Mouse (Mus musculus): ENCODE data around the gene Scamp2. TPM values are rescaled to one million over a fixed set of nuclear protein-coding genes. Genes with fewer than 3 reads are reported as not detected.

The Scamp2 gene
- 51.7 and 79.6 TPM in 2 replicates for total RNA-seq (2012; rRNA removed)

- in situ Hi-C loops (cut with MboI; ENCODE audit: low sequenced_read_pairs in 2 of 2, unreplicated experiment in 2 of 2): no loop called here
- peak within 1 kb of the TSS; percentile 37; the same call in 1 of the 2 replicates for H3K27ac ChIP-seq (ENCODE audit: insufficient read depth, low read depth, low read length, poor library complexity, severe bottlenecking)
- TF ChIP-seq HCFC1 (IDR thresholded peaks at IDR 0.05; ENCODE audit: borderline replicate concordance, insufficient read depth, low read length): peak; percentile 71
- no peak for TF ChIP-seq ZC3H11A (IDR thresholded peaks at IDR 0.05; ENCODE audit: borderline replicate concordance, low read depth, low read length)
- no peak for TF ChIP-seq ZNF384 (IDR thresholded peaks at IDR 0.05; ENCODE audit: low read depth, low read length)
- no peak for TF ChIP-seq MAFK (IDR thresholded peaks at IDR 0.05; ENCODE audit: insufficient read depth, low read depth, low read length)
- TF ChIP-seq CHD2 (IDR thresholded peaks at IDR 0.05; ENCODE audit: low read depth, low read length): peak; percentile 81
Observed at GRCm38 (mm10) chr9:57560861-57561710, at the start of gene Scamp2. TSS of gene Scamp2 (plus strand) at chr9:57560943.

GRCm38 (mm10) chr9:57517113-57517512 is 43.6 kb upstream of the Scamp2 start:
- DNase-seq (ENCODE audit: low read depth, low spot score): no peak
- H3K4me3 ChIP-seq (ENCODE audit: insufficient read depth in 1 of 2, low read depth in 1 of 2, low read length in 2 of 2, poor library complexity in 1 of 2, severe bottlenecking in 1 of 2): no peak overlapping the region

More at GRCm38 (mm10) chr9:57560861-57561710, at the start of gene Scamp2:
- H3K36me3 ChIP-seq (ENCODE audit: control insufficient read depth, insufficient read depth, low read length, poor library complexity, severe bottlenecking): no peaks in the 10 kb centered on the region
- H3K9ac ChIP-seq (ENCODE audit: insufficient read depth, low read depth, low read length, poor library complexity, severe bottlenecking): peak within 1 kb of the TSS; percentile 81
- peak within 1 kb of the TSS; percentile 73 to 100 for H3K4me3 ChIP-seq (ENCODE audit: insufficient read depth in 1 of 2, low read depth in 1 of 2, low read length in 2 of 2, poor library complexity in 1 of 2, severe bottlenecking in 1 of 2)
- H3K4me1 ChIP-seq (ENCODE audit: control insufficient read depth in 2 of 2, insufficient read depth in 2 of 2, low read length in 2 of 2, poor library complexity in 1 of 2): peaks cover 0 to 7% of the 10 kb centered on the region in 2 experiments; a peak in 1 of 4 replicates
- DNase-seq (ENCODE audit: low read depth, low spot score): peak; percentile 88
- no peaks in the 10 kb centered on the region for H3K9me3 ChIP-seq (ENCODE audit: control insufficient read depth, insufficient read depth, low read depth, low read length)

DNA sequence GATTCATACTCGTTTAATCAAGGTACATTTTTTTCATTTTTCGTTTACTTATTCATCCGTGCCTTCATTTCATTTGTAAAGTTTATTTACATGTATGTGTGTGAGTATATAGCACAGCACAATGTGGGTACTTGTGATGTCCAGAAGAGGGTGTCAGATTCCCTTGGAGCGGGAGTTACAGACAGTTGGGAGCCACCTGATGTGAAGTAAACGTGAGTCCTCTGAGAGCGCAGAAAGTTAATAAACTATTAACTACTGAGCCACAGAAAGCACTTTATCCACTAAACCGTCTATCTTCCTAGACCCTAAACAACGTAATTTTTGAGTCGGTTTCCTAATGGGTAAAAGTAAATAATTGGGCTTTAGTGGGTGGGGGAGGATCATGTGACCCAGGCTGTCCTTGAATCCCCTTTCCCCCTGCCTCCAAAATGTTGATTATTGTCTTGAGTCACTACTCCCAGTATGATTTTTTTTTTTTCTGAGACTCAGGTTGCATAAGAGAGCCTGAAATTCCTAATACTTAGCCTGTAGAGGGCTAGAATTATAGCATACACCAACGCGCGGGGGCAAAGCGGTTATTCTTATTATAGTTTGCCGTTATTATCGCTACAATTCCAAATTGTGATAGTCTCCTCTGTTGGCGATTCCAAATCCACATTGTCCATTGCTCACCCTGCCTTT is 40.2 kb upstream of the Scamp2 start:
- TF ChIP-seq HCFC1 (IDR thresholded peaks at IDR 0.05; ENCODE audit: borderline replicate concordance, insufficient read depth, low read length): no peak
- no peak for TF ChIP-seq MAFK (IDR thresholded peaks at IDR 0.05; ENCODE audit: insufficient read depth, low read depth, low read length)
- TF ChIP-seq ZC3H11A (IDR thresholded peaks at IDR 0.05; ENCODE audit: borderline replicate concordance, low read depth, low read length): no peak
- TF ChIP-seq CHD2 (IDR thresholded peaks at IDR 0.05; ENCODE audit: low read depth, low read length): no peak
- no peak for TF ChIP-seq ZNF384 (IDR thresholded peaks at IDR 0.05; ENCODE audit: low read depth, low read length)
- DNase-seq (ENCODE audit: low read depth, low spot score): no peak

More at GRCm38 (mm10) chr9:57517113-57517512, 43.6 kb upstream of the Scamp2 start:
- TF ChIP-seq CHD2 (IDR thresholded peaks at IDR 0.05; ENCODE audit: low read depth, low read length) (no peak), HCFC1 (IDR thresholded peaks at IDR 0.05; ENCODE audit: borderline replicate concordance, insufficient read depth, low read length) (no peak), ZC3H11A (IDR thresholded peaks at IDR 0.05; ENCODE audit: borderline replicate concordance, low read depth, low read length) (peak; percentile 19; the same call in 1 of the 2 replicates)
- in situ Hi-C loops (cut with MboI; ENCODE audit: low sequenced_read_pairs in 2 of 2, unreplicated experiment in 2 of 2): no loop called here
- Histone ChIP-seq H3K9ac (ENCODE audit: insufficient read depth, low read depth, low read length, poor library complexity, severe bottlenecking) (no peak overlapping the region), H3K36me3 (ENCODE audit: control insufficient read depth, insufficient read depth, low read length, poor library complexity, severe bottlenecking) (no peaks in the 10 kb centered on the region), H3K9me3 (ENCODE audit: control insufficient read depth, insufficient read depth, low read depth, low read length) (no peaks in the 10 kb centered on the region), H3K27ac (ENCODE audit: insufficient read depth, low read depth, low read length, poor library complexity, severe bottlenecking) (no peak overlapping the region; the same call in 1 of the 2 replicates), H3K4me1 (ENCODE audit: control insufficient read depth in 2 of 2, insufficient read depth in 2 of 2, low read length in 2 of 2, poor library complexity in 1 of 2) (peaks cover 0 to 2% of the 10 kb centered on the region in 2 experiments; a peak in 1 of 4 replicates)

DNA sequence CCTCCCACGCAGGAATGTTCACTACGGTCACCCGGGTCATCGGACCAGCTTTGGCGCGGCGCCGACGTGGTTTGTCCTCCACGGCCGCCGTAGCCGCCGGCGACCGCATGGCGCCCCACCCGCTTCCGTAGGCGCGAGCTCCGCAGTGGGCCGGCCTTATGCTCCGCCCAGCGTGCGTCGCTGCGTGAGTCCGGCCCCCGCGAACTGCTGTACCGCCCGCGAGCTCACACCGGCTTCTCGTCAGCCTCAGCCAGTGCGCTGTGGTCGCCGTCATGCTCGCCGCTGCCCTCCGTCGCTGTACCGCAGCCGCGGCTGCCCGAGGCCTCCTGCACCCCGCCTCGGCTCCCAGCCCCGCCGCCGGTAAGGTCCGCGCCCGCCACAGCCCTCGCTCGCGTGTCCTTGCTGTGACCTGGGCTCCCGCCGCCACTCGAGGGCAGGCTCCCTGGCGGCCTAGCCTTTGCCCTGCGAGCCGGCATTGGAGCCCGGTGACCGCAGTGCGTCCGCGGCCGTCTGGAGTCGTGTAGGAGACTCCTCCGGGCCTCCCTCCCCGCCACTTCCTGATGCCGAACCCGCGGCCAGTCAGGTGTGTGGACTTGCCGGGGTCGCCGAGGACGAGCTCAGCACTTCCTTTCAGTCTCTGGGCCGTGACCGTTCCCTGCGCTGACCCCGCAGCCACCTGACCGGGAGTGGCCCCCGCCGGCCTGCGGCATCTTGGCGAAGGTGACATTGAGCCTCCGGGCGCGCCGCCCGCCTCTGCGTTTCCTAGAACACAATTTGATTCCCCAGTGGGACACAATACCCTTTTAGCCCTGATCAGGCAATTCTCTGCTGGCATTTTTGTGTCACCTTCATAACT is 39.5 kb upstream of the Scamp2 start, which contains the start of gene Cox5a:
Gene Cox5a (plus strand): TSS at position 219 of the 856 bp plus-strand sequence.
- H3K27ac ChIP-seq (ENCODE audit: insufficient read depth, low read depth, low read length, poor library complexity, severe bottlenecking): peak within 1 kb of the TSS; percentile 88
- TF ChIP-seq ZNF384 (IDR thresholded peaks at IDR 0.05; ENCODE audit: low read depth, low read length) (no peak), HCFC1 (IDR thresholded peaks at IDR 0.05; ENCODE audit: borderline replicate concordance, insufficient read depth, low read length) (peak; percentile 75; the same call in 1 of the 2 replicates)

More for the DNA sequence above, 40.2 kb upstream of the Scamp2 start:
- peaks cover 8 to 9% of the 10 kb centered on the region in 2 experiments for H3K4me1 ChIP-seq (ENCODE audit: control insufficient read depth in 2 of 2, insufficient read depth in 2 of 2, low read length in 2 of 2, poor library complexity in 1 of 2)
- H3K4me3 ChIP-seq (ENCODE audit: insufficient read depth in 1 of 2, low read depth in 1 of 2, low read length in 2 of 2, poor library complexity in 1 of 2, severe bottlenecking in 1 of 2): peak overlapping the region; percentile 79 to 91
- H3K9ac ChIP-seq (ENCODE audit: insufficient read depth, low read depth, low read length, poor library complexity, severe bottlenecking): peak overlapping the region; percentile 96
- H3K36me3 ChIP-seq (ENCODE audit: control insufficient read depth, insufficient read depth, low read length, poor library complexity, severe bottlenecking): no peaks in the 10 kb centered on the region
- no peaks in the 10 kb centered on the region for H3K9me3 ChIP-seq (ENCODE audit: control insufficient read depth, insufficient read depth, low read depth, low read length)
- in situ Hi-C loops (cut with MboI; ENCODE audit: low sequenced_read_pairs in 2 of 2, unreplicated experiment in 2 of 2): no loop called here
- peak overlapping the region; percentile 68; the same call in 1 of the 2 replicates for H3K27ac ChIP-seq (ENCODE audit: insufficient read depth, low read depth, low read length, poor library complexity, severe bottlenecking)

More for the DNA sequence above, 39.5 kb upstream of the Scamp2 start, which contains the start of gene Cox5a:
- DNase-seq (ENCODE audit: low read depth, low spot score): no peak
- H3K4me1 ChIP-seq (ENCODE audit: control insufficient read depth in 2 of 2, insufficient read depth in 2 of 2, low read length in 2 of 2, poor library complexity in 1 of 2): peaks cover 8 to 9% of the 10 kb centered on the region in 2 experiments
- H3K4me3 ChIP-seq (ENCODE audit: insufficient read depth in 1 of 2, low read depth in 1 of 2, low read length in 2 of 2, poor library complexity in 1 of 2, severe bottlenecking in 1 of 2): peak within 1 kb of the TSS; percentile 79 to 91
- in situ Hi-C loops (cut with MboI; ENCODE audit: low sequenced_read_pairs in 2 of 2, unreplicated experiment in 2 of 2): no loop called here
- no peaks in the 10 kb centered on the region for H3K9me3 ChIP-seq (ENCODE audit: control insufficient read depth, insufficient read depth, low read depth, low read length)
- peak within 1 kb of the TSS; percentile 96 for H3K9ac ChIP-seq (ENCODE audit: insufficient read depth, low read depth, low read length, poor library complexity, severe bottlenecking)
- H3K36me3 ChIP-seq (ENCODE audit: control insufficient read depth, insufficient read depth, low read length, poor library complexity, severe bottlenecking): no peaks in the 10 kb centered on the region; the same call in 1 of the 2 replicates

Measured in ES-E14 (cell line).